Mouse (Mus musculus) retina, postnatal 1 day (tissue): Measurements from ENCODE around the gene Zfp106.
"Not testable (repeated sequence)": the region's sequence is repeated elsewhere in the genome, so short reads cannot be mapped to it uniquely, and the experiment has no call there.

Experiments used
- DNase-seq: peaks from one replicate; pipeline ENCODE4 v3.0.0-alpha.2; 2012

Gene Zfp106

DNA sequence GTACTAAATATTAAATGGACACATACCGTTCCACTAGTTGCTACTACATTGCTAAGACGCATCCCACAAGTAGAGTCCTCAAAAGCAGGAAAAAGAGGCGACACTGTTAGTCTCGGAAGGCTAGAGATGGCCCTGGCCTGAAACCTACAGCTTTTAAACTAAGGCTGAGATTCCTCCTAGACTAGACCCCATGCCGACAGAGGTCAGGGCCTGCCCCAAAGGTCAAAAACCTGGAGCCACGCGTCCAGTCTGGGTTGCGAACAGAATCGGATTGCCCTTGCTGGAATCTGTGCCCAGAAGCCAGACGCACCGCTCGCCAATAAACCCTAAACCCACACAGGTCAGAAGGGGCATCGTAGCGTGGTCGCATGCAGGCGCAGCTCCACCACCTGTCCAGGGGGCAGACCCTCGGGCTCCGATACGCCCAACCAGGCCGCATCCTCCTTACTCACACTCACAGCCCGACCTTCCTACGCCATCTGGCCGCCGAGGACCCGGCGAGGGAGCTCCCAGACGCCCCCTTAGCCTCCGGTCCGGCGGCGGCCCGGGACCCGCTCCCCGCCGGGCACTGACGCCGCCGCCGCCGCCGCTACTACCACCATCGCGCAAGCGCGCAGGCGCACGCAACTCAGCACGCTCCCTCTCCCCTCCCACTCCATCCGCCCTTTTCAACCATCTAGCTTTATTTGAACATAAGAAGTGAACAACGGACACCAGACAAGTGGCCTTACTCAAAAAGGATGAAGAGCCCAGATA lies at the start of gene Zfp106:
Zfp106 (minus strand) TSS at position 609 of the 756 bp plus-strand sequence.
- peak; percentile 94 for DNase-seq

DNA sequence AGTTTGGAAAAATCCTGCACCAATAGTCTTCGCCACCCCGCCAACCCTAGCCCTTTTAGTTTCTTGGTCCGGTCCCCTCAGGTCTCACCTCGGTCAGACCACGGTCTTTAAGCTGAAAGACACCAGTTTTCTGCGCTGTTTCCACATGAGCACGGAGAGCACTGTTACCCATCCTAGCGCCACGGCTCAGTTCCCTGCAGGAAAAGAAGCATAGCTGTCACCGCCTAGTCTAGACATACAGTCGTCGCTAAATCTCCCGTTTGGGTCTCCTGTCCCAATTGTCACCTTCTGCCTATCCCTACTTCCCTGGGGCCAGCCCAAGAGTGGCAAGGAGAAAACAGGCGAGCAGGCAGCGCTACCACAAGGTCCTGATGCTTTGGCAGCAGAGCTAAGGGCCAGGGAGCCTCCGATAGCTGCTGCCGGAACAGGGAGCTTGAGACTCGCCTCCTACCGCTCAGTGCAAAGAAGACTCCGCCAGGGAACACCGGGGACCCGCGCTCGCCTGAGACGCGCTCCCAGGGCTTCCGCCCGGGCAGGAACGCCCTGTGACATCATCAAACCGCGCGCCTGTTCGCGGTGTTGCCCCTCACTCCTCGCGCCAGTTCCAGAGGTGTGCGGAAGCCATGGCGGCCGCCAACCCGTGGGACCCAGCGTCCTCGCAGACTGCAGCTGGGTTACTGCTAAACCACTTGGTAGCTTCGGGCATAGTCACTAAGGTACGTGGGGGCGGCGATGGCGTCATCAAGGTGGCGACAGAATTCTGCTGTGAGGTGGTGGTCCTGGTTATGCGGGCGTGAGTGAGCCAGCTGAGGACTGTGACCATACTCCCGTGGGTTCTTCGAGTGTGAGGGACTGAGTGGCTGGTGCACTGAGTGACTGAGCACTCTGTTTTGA lies 45.4 kb upstream of the Zfp106 start, which contains the start of the genes Haus2 and Lrrc57:
Haus2 (plus strand) TSS at position 554 of the 894 bp plus-strand sequence.
Lrrc57 (minus strand) TSS at position 691 of the 894 bp plus-strand sequence.
- DNase-seq = peak; percentile 93

DNA sequence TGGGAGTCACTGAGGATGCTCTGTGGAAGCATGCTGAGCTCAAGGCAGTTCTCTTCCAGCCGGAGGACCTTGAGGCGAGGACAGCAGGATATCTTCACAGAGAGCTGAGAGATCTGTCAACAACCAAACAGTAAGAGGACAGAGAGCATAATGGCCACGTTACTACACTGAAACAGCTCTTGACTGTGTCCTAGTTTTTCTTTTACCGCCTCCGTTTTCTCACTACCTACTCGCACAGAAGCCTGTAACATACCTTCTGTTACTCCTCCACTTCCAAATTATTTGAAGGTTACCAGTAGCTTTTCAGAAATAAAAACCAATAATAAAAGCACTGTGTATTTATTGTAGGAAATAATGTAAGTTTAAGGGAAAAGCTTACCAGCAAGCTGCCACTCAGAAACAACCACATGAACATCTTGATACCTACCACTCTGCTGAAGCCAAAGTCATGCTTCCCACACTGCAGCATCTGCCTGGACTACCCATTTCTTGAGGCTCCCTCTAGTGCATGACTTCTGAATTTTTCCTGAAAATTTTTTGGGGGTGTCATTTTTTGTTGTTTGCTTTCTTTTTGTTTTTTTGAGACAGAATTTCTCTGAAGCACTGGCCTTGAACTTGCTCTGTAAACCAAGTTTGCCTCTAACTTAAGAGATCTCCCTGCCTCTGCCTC lies 42.5 kb upstream of the Zfp106 start:
- DNase-seq = peak; percentile 16

DNA sequence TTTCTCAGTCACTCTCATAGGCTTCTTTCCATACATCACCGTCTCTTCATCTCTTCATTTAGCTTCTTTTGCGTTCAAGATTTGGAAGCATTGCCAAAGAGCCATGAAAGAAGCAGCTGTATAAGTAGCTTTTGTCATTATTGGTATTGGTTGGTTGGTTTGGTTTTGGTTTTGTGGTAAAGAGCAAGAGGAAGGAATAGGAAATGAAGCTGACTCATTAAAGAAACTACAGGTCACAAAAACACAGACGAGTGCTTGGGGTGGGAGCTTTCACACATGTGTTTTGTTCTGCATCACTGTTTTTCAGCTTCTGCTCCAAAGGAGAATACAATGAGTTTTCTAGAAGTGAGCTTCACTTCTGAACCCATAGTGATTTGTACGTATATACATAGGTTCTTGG lies 35.9 kb upstream of the Zfp106 start:
- DNase-seq = no peak

DNA sequence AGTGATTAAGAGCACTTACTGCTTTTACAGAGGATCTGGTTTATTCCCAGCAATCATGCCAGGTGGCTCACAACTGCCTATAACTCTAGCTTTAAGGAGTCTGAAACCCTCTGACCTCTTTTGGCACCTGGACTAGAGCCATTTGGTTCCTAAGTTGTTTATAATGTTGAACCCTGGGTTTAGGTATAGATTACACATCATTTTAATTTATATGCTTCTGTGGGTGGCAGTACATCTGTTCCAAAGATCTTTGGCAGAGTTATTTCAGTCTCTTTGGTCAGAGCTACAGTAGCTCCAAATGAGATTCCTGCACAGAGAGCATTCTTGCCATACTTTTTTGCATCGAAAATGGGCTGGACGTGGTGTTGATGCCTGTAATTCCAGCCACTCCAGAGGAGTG lies 34.1 kb upstream of the Zfp106 start:
- no peak for DNase-seq

DNA sequence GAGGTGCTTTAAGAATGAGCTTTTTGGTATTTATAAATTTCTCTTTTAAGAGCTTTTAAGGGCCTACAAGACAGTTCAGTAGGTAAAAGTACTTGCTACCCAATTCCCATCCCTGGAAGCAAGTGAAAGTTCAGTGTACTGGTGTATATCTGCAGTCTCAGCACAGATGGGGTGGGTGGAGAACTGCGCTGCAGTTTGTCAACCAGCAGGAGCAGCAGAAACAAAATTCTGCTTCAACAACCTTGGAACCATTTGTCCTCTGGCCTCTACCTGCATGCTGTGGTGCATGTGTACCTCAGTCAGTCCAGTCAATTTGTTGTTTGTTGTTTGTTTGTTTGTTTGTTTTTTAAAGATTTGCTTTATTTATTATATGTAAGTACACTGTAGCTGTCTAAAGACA lies 28.6 kb upstream of the Zfp106 start:
- DNase-seq = no peak

DNA sequence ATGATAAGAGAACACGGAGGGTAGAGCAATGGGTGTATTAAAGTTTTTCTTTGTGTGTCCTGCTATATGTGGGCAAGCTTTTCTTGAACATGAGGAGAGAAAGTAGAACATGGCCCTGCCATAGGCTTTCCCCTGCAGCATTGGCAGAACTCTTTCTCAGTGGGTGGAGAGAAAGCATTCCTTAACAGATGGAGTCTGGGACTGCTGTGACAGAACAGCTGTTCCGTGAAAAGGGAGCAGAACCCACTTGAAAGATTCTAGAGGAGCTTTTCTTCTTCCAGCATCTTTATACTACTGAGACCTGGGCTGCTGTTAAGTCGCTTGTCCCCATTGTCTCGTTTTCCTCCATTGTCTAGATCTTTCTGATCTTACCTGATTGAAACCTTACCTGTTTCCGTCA lies 26.1 kb upstream of the Zfp106 start:
- no peak for DNase-seq

DNA sequence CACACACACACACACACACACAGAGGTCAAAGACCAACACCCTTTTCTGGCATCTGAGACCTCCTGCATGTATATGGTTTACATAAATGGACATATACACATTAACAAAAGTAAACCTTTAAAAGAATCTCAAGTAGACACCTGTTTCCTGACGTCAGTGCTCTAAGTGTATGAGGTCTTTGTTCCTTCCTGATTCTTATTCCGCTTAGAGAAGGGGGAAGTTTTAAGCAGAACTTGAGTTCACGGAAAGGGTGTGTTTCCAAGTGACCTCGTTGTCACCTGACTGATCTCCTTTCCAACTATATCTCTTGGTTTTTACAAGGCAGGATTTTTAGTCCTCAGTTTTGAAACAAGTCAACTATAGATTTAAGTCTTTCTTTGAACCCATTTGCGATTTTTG lies 14.6 kb upstream of the Zfp106 start:
- no peak for DNase-seq

DNA sequence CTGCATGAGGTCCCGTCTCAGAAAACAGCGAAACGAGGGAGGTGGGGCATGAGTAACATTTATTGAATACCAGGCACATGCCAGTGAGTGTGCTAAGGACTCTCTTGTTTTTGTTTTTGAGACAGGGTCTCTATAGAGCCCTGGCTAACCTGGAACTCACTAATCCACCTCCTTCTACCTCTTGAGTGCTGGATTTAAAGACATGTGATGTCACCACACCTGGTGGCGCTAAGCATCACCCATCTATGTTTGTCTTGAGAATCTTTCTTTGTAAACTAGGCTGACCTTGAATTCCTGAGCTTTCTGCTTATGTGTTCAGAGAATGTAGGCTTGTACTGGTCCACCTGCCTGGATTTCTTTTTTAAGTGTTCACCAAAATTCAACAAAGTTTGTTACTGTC lies 14.2 kb upstream of the Zfp106 start:
- DNase-seq = no peak

DNA sequence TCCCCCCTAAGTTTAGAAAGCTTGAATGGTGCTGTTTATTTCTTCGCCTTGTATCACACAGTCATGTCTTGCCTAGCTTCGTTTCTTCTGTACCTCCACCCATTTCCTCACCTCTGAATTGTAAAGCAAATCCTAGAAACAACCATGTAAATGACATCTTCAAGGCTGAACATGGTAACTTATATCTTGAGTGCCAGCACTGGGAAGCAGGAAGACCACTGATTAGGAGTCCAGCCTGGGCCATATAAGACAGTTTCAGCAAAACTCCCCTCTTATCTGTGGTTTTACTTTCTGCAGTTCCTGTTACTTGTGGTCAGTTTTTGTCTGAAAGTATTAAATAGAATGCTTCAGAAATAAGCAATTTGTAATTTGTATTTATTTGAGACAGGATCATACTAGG lies 12.3 kb upstream of the Zfp106 start:
- no peak for DNase-seq

DNA sequence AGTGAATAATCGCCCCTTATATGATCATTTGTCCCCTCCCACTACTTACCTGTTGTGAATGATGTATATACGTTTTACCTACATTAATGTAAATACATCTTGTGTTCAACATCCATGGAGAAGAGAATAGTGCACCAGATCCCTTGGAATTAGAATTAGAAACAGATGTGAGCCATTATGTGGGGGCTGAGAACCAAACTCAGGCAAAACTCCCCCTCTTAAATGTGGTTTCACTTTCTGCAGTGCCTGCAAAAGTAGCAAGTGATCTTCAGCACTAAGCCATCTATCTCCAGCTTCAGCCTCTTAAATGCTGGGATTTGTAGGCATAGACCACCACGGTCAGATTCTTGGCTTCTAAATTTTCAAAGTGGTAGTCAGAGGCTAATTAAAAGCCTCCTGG lies 11.5 kb upstream of the Zfp106 start:
- DNase-seq = no peak

DNA sequence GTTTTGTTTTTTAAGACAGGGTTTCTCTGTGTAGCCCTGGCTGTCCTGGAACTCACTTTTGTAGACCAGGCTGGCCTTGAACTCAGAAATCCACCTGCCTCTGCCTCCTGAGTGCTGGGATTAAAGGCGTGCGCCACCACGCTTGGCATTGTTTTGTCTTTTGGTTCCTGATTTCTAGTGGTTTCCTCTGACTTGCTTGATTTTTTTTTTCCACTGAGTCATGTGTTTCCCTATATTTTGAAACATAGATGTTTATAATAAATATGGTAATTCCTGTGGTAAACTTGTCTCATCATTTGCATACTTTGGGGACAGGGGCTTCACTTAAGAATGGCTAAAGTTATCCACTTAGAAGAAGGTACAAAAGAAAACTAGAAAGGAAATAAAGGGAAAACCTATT lies 8.5 kb upstream of the Zfp106 start:
- DNase-seq = not testable (repeated sequence)

DNA sequence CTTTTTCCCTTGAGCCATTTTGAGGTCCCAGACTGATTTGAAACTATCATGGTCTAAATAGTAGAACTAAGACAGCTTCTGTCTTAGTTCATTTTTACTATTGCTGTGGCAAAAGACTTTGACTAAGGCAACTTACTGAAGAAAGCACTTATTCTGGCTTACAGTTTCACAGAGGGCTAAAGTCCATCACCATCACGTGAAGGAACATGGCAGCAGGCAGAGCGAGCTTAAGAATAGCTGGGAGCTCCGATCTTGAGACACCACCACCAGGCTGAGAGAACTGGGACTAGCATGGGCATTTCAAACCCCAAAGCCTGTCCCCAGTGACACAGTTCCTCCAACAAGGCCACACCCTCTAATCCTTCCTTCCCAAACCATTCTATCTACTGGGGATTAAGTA lies 7.4 kb upstream of the Zfp106 start:
- no peak for DNase-seq

DNA sequence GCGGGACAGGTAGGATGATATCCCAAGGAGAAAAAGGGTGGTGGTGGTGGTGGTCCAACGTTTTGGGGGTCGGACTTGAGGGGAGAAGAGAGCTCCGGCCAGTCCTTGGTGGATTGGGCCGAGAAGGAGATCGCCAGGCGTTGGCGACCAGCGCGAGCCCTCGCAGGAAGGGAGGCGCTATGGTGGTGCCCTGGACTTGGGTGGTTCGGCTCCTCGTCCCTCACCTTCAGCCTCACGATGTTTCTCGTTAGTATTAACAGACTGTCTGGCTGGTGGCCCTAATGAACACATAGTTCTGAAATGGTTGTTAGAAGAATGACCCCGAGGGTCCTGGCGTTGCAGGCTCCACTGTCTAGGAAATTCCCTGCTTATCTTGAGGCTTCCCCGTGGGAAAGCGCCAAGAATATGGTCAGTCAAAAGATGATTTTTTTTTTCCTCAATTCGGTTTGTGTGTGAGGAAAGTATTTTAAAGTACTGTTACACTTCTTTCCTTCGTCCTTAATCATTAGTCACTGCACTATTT lies 4.2 kb upstream of the Zfp106 start:
- DNase-seq = no peak

DNA sequence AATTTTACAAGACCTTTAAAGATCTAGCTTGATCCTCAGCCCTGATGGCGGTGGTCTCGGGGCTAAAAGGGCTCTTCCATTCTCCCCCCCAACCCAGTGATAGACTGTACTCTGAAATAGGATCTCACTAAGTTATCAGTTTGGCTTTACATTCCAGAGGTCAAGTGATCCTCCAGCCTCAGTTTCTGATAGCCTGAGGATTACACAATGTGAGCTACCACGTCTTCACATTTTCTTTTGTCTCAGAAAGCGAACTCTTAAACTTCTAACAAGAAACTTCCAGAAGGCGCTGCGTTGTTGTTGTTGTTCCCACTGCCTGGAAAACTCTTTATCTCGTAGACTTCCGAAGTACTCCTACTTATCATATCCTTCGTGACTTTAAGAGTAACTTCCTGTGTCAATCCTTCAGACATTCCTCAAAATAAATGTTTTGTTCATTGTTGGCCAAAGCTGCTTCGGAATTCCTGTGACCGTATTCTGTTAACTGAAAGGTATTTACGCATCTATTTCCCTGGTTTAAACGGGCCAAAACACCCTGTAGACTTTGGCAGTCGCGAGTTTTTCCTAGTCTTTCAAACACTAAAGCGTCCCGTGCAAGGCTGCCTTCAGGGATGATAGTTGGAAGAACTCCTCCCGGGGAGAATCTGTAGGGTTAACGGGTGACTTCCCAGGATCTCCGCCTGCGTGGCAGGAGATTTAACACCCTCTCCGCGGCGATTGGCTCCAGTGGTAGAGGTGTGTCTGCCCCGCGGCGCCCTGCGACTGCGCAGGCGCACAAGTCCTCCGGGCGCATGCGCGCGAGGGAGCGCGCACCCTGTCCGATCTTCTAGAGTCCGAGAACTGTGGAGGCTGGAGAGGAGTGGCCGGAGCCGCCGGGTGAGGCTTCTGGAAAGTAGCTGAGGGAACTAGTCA lies 3.5 kb upstream of the Zfp106 start, which contains the start of gene Snap23:
Snap23 (plus strand) TSS at position 786 of the 912 bp plus-strand sequence.
- peak; percentile 97 for DNase-seq

DNA sequence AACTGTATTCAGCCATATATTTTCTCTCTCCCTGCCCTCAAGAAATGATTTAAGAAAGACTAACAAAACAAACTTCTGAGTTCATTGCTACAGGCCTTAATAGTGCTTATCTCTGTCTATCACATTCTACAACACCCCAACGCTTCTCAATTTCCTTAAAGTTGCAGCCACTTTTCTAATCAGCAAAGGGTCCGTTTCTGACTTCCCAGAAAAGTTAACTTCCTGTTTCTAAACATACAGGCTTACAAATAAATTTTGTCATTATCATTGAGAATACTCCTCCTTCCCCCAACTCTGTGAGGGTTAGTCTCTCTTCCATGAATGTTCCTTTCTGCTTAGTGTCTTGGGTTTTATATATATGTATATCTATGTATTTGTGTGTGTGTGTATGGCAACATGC lies 1.7 kb upstream of the Zfp106 start:
- no peak for DNase-seq

DNA sequence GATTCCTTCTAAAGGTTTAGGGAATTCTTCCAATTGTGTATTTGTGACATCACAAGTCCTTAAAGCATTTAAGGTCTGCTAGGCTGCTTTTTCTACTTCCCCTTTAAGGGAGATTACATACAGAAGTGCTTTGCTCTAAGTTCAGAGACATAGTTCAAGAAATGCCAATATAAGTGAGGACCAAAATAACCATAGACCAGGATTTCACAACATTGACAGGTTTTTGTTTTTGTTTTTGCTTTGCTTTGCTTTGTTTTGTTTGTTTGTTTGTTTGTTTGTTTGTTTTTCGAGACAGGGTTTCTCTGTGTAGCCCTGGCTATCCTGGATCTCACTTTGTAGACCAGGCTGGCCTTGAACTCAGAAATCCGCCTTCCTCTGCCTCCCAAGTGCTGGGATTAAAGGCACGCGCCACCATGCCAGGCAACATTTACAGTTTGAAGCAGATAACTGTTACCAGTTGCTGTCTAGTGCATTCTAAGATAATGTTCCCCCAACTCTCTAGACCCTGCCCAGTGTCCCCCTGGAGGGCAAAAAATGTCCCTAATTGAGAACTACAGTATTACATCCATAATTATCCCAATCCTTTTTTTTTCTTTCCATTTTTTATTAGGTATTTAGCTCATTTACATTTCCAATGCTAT lies 1.0 kb upstream of the Zfp106 start:
- DNase-seq = not testable (repeated sequence)

DNA sequence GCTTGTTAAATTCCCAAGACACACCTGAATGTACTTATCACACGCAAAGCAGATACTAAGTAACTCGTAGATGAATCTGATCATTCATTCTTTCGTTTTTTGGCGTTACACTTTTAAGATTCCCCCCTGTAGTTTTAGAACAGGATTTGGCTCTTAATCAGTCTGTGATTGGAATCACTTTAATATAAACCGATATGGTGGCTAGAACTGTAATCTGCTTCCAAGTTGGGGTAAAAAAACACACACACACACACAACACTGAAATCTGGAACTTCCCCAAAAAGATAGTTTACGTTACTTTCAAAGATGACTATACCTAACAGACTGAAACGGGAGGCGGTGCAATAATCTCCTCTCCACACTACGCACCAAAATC lies 796 bp downstream of the Zfp106 start:
- no peak for DNase-seq

DNA sequence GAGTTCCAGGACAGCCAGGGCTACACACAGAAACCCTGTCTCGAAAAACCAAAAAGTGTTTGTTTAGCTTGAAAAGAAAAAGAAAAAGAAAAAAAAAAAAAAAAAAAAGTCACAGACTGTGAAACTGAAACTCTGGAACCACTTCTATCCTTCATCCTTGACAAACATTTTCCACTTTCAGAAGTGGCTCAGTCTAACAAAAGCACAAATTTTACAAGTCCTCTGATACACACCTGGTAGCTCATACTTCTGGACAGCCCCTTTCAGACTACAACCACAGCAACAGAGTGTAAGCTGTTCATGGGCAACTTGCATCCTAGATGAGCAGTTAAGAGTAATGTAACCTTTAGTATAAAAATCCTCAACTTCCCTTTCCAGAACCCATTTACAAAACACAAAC lies 2.1 kb downstream of the Zfp106 start:
- no peak for DNase-seq

DNA sequence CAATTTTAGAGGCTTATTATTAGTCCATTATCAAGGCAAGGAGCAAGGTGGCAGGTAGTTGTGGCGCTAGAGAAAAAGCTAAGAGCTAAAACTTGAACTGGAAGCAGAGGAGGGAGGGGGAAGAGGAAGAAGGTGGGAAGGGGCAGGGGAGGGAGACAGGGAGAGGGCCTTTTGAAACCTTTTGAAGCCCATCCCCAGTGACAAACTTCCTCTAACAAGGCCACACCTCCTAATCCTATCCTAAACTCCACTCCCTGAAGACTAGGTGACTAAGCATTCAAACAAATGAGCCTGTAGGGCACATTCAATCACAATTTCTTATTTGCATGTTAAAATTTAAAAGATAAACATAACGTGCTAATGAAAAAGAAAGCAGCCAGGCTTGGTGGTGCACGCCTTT lies 4.8 kb downstream of the Zfp106 start:
- no peak for DNase-seq

DNA sequence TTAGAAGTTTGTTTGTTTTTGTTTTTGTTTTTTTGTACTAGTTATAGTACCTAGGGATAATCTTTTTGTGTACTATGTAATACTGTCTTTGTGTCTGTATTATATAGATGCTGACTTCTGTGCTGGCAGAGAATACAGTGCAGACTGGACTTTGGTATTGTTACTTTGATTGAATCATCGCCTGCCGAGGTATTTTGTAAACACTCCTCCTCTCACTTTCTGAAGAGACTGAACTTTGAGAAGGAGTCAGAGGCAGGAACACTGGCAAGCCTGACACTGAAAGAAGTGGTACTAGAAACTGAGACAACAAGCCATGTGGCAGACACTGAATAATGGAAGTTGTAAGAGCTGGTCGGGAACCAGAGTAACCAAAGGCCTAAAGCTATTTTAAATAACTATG lies 6.8 kb downstream of the Zfp106 start:
- DNase-seq = no peak

DNA sequence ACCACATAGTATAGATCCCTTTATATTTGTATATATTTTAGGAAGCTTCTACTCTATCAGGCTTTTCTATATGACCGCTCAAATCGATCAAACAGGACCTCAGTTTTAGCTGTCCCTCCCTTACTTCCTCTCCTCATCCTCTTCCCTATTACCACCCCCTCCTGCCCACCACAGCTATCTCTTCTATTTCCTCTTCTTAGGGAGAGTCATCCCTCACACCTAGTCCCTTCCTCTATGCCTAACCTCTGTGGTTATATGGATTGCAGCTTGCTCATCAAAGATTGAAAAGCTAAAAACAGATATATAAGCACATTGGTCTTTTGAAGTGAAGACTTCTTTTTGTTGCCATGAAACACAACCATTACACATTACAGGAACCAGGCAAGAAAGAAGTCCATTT lies 18.9 kb downstream of the Zfp106 start:
- no peak for DNase-seq
